Mouse (Mus musculus): ENCODE data around the gene Setd2. TPM values are rescaled to one million over a fixed set of nuclear protein-coding genes. Genes with fewer than 3 reads are reported as not detected.
A peak's percentile ranks its signal among the peaks of the same experiment; 100 is the strongest.

Setd2 gene
- polyA plus RNA-seq, 1 experiment from 2014 or later, result 26.2 TPM

DNA sequence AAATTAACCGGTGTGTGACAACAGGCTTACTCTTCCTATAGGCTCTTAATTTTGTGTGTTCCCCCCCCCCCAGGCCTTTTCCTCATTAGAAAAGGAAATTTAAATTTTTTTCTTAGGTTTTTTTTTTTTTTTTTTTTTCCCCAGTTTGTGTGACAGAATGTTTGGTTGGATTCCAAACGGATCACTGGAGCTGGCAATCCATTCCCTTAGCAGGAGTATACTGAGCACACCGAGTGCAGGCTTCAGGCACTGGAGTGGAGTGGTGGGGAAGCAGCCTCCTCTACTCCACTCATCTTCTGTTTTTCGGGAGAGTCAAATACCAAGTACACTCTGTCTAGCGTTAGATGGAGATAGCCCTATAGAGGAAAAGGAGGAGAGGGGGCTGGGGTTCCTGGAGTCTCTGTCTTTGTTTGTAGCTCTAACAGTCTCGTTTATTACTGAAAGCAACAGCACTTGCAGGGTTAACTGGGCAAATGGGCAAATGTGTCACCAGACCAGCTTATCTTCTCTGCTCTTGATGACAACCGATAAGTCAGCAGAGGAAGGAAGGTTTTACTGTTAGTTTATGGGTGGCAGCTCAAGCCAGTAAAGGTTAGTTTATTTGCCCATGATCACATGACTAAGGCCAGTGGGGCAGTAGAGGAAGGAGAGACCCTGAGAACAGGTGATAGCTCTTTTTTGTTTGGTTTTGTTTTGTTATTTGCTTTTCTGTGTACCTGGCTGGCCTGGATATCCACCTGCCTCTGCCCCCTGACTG is 128.6 kb downstream of the Setd2 start:
- Histone ChIP-seq H3K9me3 (no peaks in the 10 kb centered on the region), H3K36me3 (peaks cover 11% of the 10 kb centered on the region), H3K4me3 (no peak overlapping the region), H3K27me3 (ENCODE audit: insufficient read depth, poor library complexity, severe bottlenecking) (no peaks in the 10 kb centered on the region), H3K4me1 (replicated peaks) (peaks cover 32% of the 10 kb centered on the region), H3K27ac (no peak overlapping the region)
- 90% methylated on average over 7 of the region's 7 CpGs for WGBS
- no peak for DNase-seq (ENCODE audit: low spot score)

DNA sequence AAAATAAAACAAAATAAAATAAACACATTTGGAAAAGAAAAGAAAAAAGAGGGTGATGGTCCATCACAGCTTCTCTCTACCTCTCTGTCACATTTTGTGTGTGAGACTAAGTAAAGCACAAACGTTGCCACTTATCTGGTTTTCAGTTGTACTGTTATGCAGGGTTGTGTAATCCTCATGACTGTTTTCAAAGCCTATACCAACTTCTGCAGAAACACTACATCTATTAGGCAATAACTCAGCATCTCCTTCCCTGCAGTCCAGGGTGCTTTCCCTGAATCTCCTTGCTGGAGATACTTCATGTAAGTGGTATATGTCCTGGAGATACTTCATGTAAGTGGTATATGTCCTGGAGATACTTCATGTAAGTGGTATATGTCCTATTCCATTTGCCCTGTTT is 130.4 kb downstream of the Setd2 start:
- WGBS, result 88% methylated on average over 1 of the region's 1 CpGs

DNA sequence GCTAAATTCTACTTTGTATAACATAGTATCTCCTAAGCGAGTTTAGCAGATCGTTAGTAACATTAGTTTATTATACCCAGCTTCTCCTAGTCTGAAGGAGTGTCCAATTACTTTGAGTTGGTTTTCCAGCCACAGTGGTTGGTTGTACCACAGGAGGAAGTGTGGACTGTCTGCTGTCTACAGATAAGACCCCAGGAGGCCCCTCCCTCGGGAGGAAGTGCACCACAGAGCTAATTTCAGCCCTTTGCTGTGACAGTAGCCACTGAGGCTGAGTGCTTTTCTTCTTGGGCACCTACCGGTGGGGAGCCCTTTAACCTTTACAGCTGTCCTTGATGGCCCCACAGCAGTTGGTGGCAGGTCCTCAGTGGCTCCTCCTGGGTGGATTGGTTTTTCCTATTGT is 133.5 kb downstream of the Setd2 start:
- Histone ChIP-seq H3K4me1 (replicated peaks) (peaks cover 37% of the 10 kb centered on the region), H3K4me3 (no peak overlapping the region), H3K36me3 (0 out of 2 replicates have a peak, but pooled peaks cover 13% of the 10 kb centered on the region), H3K27me3 (ENCODE audit: insufficient read depth, poor library complexity, severe bottlenecking) (no peaks in the 10 kb centered on the region), H3K27ac (peak overlapping the region; percentile 69), H3K9me3 (no peaks in the 10 kb centered on the region)
- 33% methylated on average over 4 of the region's 4 CpGs for WGBS
- DNase-seq (ENCODE audit: low spot score), result no peak

More for the DNA sequence above, 130.4 kb downstream of the Setd2 start:
- no peak overlapping the region for H3K4me3 ChIP-seq
- H3K36me3 ChIP-seq, result peaks cover 13% of the 10 kb centered on the region
- H3K27ac ChIP-seq, result no peak overlapping the region
- no peaks in the 10 kb centered on the region for H3K9me3 ChIP-seq
- H3K4me1 ChIP-seq (replicated peaks), result peaks cover 40% of the 10 kb centered on the region
- no peak for DNase-seq (ENCODE audit: low spot score)
- H3K27me3 ChIP-seq (ENCODE audit: insufficient read depth, poor library complexity, severe bottlenecking), result no peaks in the 10 kb centered on the region

DNA sequence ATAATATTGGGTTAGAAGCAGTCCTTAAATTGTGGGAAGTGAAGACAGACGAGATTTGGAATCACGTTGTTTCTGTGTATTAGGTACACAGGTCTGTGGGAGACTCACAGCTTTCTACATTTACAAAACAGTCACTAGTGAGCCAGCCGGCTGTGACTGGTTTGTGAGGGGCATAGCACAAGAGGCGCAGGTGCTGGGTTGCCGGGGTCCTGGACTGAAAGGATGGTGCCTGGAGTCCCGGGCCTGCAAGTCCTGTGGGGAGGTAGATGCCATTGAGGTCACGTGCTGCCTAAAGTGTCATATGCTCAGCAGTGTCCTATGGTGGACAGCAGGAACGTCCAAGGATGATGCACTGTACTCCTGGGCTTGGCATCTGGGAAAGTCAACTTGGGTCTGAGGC is 134.0 kb downstream of the Setd2 start:
- no peaks in the 10 kb centered on the region for H3K27me3 ChIP-seq (ENCODE audit: insufficient read depth, poor library complexity, severe bottlenecking)
- 0 out of 2 replicates have a peak, but pooled peaks cover 13% of the 10 kb centered on the region for H3K36me3 ChIP-seq
- no peak overlapping the region for H3K4me3 ChIP-seq
- 33% methylated on average over 8 of the region's 8 CpGs for WGBS
- no peak for DNase-seq (ENCODE audit: low spot score)
- peaks cover 37% of the 10 kb centered on the region for H3K4me1 ChIP-seq (replicated peaks)
- H3K27ac ChIP-seq, result peak overlapping the region; percentile 69
- H3K9me3 ChIP-seq, result no peaks in the 10 kb centered on the region

DNA sequence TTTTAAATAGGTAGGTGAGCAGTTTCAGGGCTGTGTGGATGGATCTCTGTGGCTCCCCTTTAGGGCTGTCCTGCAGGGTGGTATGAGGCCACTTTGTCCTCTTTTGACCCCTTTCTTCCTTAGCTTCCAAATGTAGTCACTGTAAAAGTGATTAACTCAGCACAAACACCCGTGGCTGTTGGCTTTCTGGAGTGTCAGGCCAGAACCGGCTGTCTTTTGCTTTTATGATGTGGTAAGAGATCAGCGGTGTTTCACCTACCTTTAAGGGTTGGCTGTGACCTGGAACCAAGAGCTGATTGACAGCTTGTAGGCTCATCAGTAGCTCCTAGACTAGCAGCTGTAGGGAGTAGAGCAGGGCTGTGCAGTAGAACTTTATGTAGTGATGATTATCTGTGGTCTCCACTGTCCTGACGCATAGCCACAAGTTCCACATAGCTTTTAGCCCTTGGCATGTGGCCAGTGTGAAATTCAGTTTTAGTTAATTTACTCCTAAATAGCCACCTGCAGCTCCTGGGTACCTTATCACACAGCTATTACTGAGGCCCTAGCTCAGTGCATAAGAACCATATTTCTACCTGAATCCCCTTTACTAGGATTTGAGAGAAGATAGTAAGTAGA is 134.9 kb downstream of the Setd2 start:
- H3K9me3 ChIP-seq, result no peaks in the 10 kb centered on the region
- no peak overlapping the region for H3K4me3 ChIP-seq
- H3K36me3 ChIP-seq, result 0 out of 2 replicates have a peak, but pooled peaks cover 13% of the 10 kb centered on the region
- H3K27ac ChIP-seq, result no peak overlapping the region
- no peaks in the 10 kb centered on the region for H3K27me3 ChIP-seq (ENCODE audit: insufficient read depth, poor library complexity, severe bottlenecking)
- peaks cover 40% of the 10 kb centered on the region for H3K4me1 ChIP-seq (replicated peaks)
- WGBS, result 75% methylated on average over 4 of the region's 4 CpGs
- DNase-seq (ENCODE audit: low spot score), result no peak

Other genes starting within 250 kb of the Setd2 start
- gene Elp6, start 227.4 kb upstream of the Setd2 start, polyA plus RNA-seq (2016; fragmentation: Nextera tagmentation; extraction: Ambion mirVana), result 45.6 TPM in 2 replicates
- 38.5 and 40.3 TPM in 2 replicates for gene Scap, start 199.3 kb upstream of the Setd2 start, polyA plus RNA-seq (2016; fragmentation: Nextera tagmentation; extraction: Ambion mirVana)
- gene Ptpn23, start 124.4 kb upstream of the Setd2 start, polyA plus RNA-seq (2016; fragmentation: Nextera tagmentation; extraction: Ambion mirVana), result 15.5 and 19.2 TPM in 2 replicates
- gene Ngp, start 112.8 kb upstream of the Setd2 start, polyA plus RNA-seq (2016; fragmentation: Nextera tagmentation; extraction: Ambion mirVana), result not detected in 2 replicates
- gene Klhl18, start 55.9 kb upstream of the Setd2 start, polyA plus RNA-seq (2016; fragmentation: Nextera tagmentation; extraction: Ambion mirVana), result 11.0 and 11.8 TPM in 2 replicates
- 2.1 and 3.1 TPM in 2 replicates for gene Kif9, start 55.6 kb upstream of the Setd2 start, polyA plus RNA-seq (2016; fragmentation: Nextera tagmentation; extraction: Ambion mirVana)
- gene Nradd, start 91.9 kb downstream of the Setd2 start, polyA plus RNA-seq (2016; fragmentation: Nextera tagmentation; extraction: Ambion mirVana), result 39.9 and 49.9 TPM in 2 replicates
- 1.4 and 1.7 TPM in 2 replicates for gene Nbeal2, start 121.6 kb downstream of the Setd2 start, polyA plus RNA-seq (2016; fragmentation: Nextera tagmentation; extraction: Ambion mirVana)
- 173 and 180 TPM in 2 replicates for gene Ccdc12, start 123.9 kb downstream of the Setd2 start, polyA plus RNA-seq (2016; fragmentation: Nextera tagmentation; extraction: Ambion mirVana)
- gene Myl3, start 209.3 kb downstream of the Setd2 start, polyA plus RNA-seq (2016; fragmentation: Nextera tagmentation; extraction: Ambion mirVana), result 2.0 TPM in 1 of 2 replicates, not detected in the other
- gene Pth1r, start 214.5 kb downstream of the Setd2 start, polyA plus RNA-seq (2016; fragmentation: Nextera tagmentation; extraction: Ambion mirVana), result 31.6 and 38.7 TPM in 2 replicates

Measured in hindbrain, embryonic 10.5 days (tissue).